Mouse (Mus musculus) kidney, adult 10 weeks (tissue): ENCODE data around the gene Trpc5. TPM values are rescaled to one million over a fixed set of nuclear protein-coding genes. Genes with fewer than 3 reads are reported as not detected.

ENCODE experiments used
- polyA plus RNA-seq: library from polyadenylated mRNA; stranded (reverse); fragments of 350-450 nt; fragmentation: Illumina TruSeq; extraction: RNeasy Lipid Tissue Mini Kit (QIAGEN cat#74804); gene quantifications from one replicate; pipeline ENCODE4 v1.2.3, GENCODE M21; 2014; ENCODE audit warnings: low read depth, low replicate concordance

Trpc5 gene
- 0.16 TPM for polyA plus RNA-seq

GRCm38 (mm10) chrX:144688142-144688206 is at the start of gene Trpc5:
Gene Trpc5, minus strand, starts transcription at chrX:144688180.

GRCm38 (mm10) chrX:144688207-144689118 is 483 bp upstream of the Trpc5 start, which contains the start of gene Rtl4:
Gene Rtl4, plus strand, starts transcription at chrX:144688907.

GRCm38 (mm10) chrX:144456281-144456680 is 231.7 kb downstream of the Trpc5 start, which contains the start of gene Trpc5os:
Gene Trpc5os, plus strand, starts transcription at chrX:144456581.

Other genes with a start within 250 kb of the Trpc5 start
- gene Trpc5os, start 231.6 kb downstream of the Trpc5 start, polyA plus RNA-seq: not detected
- gene Rtl4, start 727 bp upstream of the Trpc5 start, polyA plus RNA-seq: 2.0 TPM